Mouse (Mus musculus): ENCODE results near the gene Ctnna2. TPM values are rescaled to one million over a fixed set of nuclear protein-coding genes. Genes with fewer than 3 reads are reported as not detected.

Ctnna2 gene
- polyA plus RNA-seq, 1 experiment from 2014 or later = 1.8 TPM

GRCm38 (mm10) chr6:77582568-77582967 is 396.9 kb downstream of the Ctnna2 start:
- 37% methylated on average over 4 of the region's 4 CpGs for WGBS (ENCODE audit: insufficient replicate concordance)

GRCm38 (mm10) chr6:77580926-77581325 is 398.6 kb downstream of the Ctnna2 start:
- Histone ChIP-seq H3K4me1 (ENCODE audit: control insufficient read depth, insufficient read depth, low read length) (no peaks in the 10 kb centered on the region), H3K36me3 (ENCODE audit: control insufficient read depth, insufficient read depth, low read length) (no peaks in the 10 kb centered on the region), H3K9ac (ENCODE audit: low read depth, low read length) (no peak overlapping the region)

More at GRCm38 (mm10) chr6:77582568-77582967, 396.9 kb downstream of the Ctnna2 start:
- Histone ChIP-seq H3K9ac (ENCODE audit: low read depth, low read length) (no peak overlapping the region), H3K9me3 (replicated peaks; ENCODE audit: control insufficient read depth, low read length) (no peaks in the 10 kb centered on the region), H3K36me3 (ENCODE audit: control insufficient read depth, insufficient read depth, low read length) (no peaks in the 10 kb centered on the region), H3K4me2 (no peak overlapping the region), H3K27me3 (ENCODE audit: control insufficient read depth, insufficient read depth, low read length) (no peaks in the 10 kb centered on the region), H3K4me3 (ENCODE audit: low read depth, low read length) (no peak overlapping the region), H3K27ac (ENCODE audit: low read depth, low read length) (no peak overlapping the region), H3K4me1 (ENCODE audit: control insufficient read depth, insufficient read depth, low read length) (no peaks in the 10 kb centered on the region)
- no peak for ATAC-seq (replicated peaks; ENCODE audit: insufficient number of reproducible peaks, low FRiP score, low TSS enrichment)

GRCm38 (mm10) chr6:77578612-77579011 is 400.9 kb downstream of the Ctnna2 start:
- WGBS (ENCODE audit: insufficient replicate concordance) = 62% methylated on average over 1 of the region's 1 CpGs
- Histone ChIP-seq H3K27me3 (ENCODE audit: control insufficient read depth, insufficient read depth, low read length) (no peaks in the 10 kb centered on the region), H3K9me3 (replicated peaks; ENCODE audit: control insufficient read depth, low read length) (no peaks in the 10 kb centered on the region), H3K4me2 (no peak overlapping the region), H3K4me3 (ENCODE audit: low read depth, low read length) (no peak overlapping the region), H3K36me3 (ENCODE audit: control insufficient read depth, insufficient read depth, low read length) (no peaks in the 10 kb centered on the region), H3K4me1 (ENCODE audit: control insufficient read depth, insufficient read depth, low read length) (no peaks in the 10 kb centered on the region), H3K9ac (ENCODE audit: low read depth, low read length) (no peak overlapping the region), H3K27ac (ENCODE audit: low read depth, low read length) (no peak overlapping the region)
- no peak for ATAC-seq (replicated peaks; ENCODE audit: insufficient number of reproducible peaks, low FRiP score, low TSS enrichment)

More at GRCm38 (mm10) chr6:77580926-77581325, 398.6 kb downstream of the Ctnna2 start:
- no peak for ATAC-seq (replicated peaks; ENCODE audit: insufficient number of reproducible peaks, low FRiP score, low TSS enrichment)
- Histone ChIP-seq H3K4me3 (ENCODE audit: low read depth, low read length) (no peak overlapping the region), H3K27ac (ENCODE audit: low read depth, low read length) (no peak overlapping the region), H3K9me3 (replicated peaks; ENCODE audit: control insufficient read depth, low read length) (no peaks in the 10 kb centered on the region), H3K27me3 (ENCODE audit: control insufficient read depth, insufficient read depth, low read length) (no peaks in the 10 kb centered on the region), H3K4me2 (no peak overlapping the region)

- no peak for ATAC-seq (replicated peaks; ENCODE audit: insufficient number of reproducible peaks, low FRiP score, low TSS enrichment)
- 47% methylated on average over 3 of the region's 3 CpGs for WGBS (ENCODE audit: insufficient replicate concordance)
These were observed 401.9 kb downstream of the Ctnna2 start for GRCm38 (mm10) chr6:77577585-77577984.

GRCm38 (mm10) chr6:77572614-77573013 is 406.9 kb downstream of the Ctnna2 start:
- no peak for ATAC-seq (replicated peaks; ENCODE audit: insufficient number of reproducible peaks, low FRiP score, low TSS enrichment)
- no peaks in the 10 kb centered on the region for H3K27me3 ChIP-seq (ENCODE audit: control insufficient read depth, insufficient read depth, low read length)
- H3K4me2 ChIP-seq = no peak overlapping the region
- H3K27ac ChIP-seq (ENCODE audit: low read depth, low read length) = no peak overlapping the region
- H3K36me3 ChIP-seq (ENCODE audit: control insufficient read depth, insufficient read depth, low read length) = no peaks in the 10 kb centered on the region
- no peaks in the 10 kb centered on the region for H3K4me1 ChIP-seq (ENCODE audit: control insufficient read depth, insufficient read depth, low read length)
- 36% methylated on average over 3 of the region's 3 CpGs for WGBS (ENCODE audit: insufficient replicate concordance)
- no peaks in the 10 kb centered on the region for H3K9me3 ChIP-seq (replicated peaks; ENCODE audit: control insufficient read depth, low read length)
- no peak overlapping the region for H3K4me3 ChIP-seq (ENCODE audit: low read depth, low read length)
- no peak overlapping the region for H3K9ac ChIP-seq (ENCODE audit: low read depth, low read length)

More at GRCm38 (mm10) chr6:77577585-77577984, 401.9 kb downstream of the Ctnna2 start:
- H3K27me3 ChIP-seq (ENCODE audit: control insufficient read depth, insufficient read depth, low read length) = no peaks in the 10 kb centered on the region
- no peaks in the 10 kb centered on the region for H3K36me3 ChIP-seq (ENCODE audit: control insufficient read depth, insufficient read depth, low read length)
- no peak overlapping the region for H3K27ac ChIP-seq (ENCODE audit: low read depth, low read length)
- H3K9ac ChIP-seq (ENCODE audit: low read depth, low read length) = no peak overlapping the region
- H3K4me3 ChIP-seq (ENCODE audit: low read depth, low read length) = no peak overlapping the region
- no peaks in the 10 kb centered on the region for H3K9me3 ChIP-seq (replicated peaks; ENCODE audit: control insufficient read depth, low read length)
- H3K4me1 ChIP-seq (ENCODE audit: control insufficient read depth, insufficient read depth, low read length) = no peaks in the 10 kb centered on the region
- H3K4me2 ChIP-seq = no peak overlapping the region

- H3K9ac ChIP-seq (ENCODE audit: low read depth, low read length) = no peak overlapping the region
- H3K4me3 ChIP-seq (ENCODE audit: low read depth, low read length) = no peak overlapping the region
- ATAC-seq (replicated peaks; ENCODE audit: insufficient number of reproducible peaks, low FRiP score, low TSS enrichment) = no peak
- no peak overlapping the region for H3K27ac ChIP-seq (ENCODE audit: low read depth, low read length)
- H3K9me3 ChIP-seq (replicated peaks; ENCODE audit: control insufficient read depth, low read length) = no peaks in the 10 kb centered on the region
- H3K36me3 ChIP-seq (ENCODE audit: control insufficient read depth, insufficient read depth, low read length) = no peaks in the 10 kb centered on the region
- no peaks in the 10 kb centered on the region for H3K27me3 ChIP-seq (ENCODE audit: control insufficient read depth, insufficient read depth, low read length)
- 84% methylated on average over 3 of the region's 3 CpGs for WGBS (ENCODE audit: insufficient replicate concordance)
- no peaks in the 10 kb centered on the region for H3K4me1 ChIP-seq (ENCODE audit: control insufficient read depth, insufficient read depth, low read length)
- no peak overlapping the region for H3K4me2 ChIP-seq
These were observed 409.6 kb downstream of the Ctnna2 start for GRCm38 (mm10) chr6:77569851-77570250.

GRCm38 (mm10) chr6:77556181-77556580 is 423.3 kb downstream of the Ctnna2 start:
- no peak overlapping the region for H3K4me2 ChIP-seq
- H3K36me3 ChIP-seq (ENCODE audit: control insufficient read depth, insufficient read depth, low read length) = no peaks in the 10 kb centered on the region
- H3K9me3 ChIP-seq (replicated peaks; ENCODE audit: control insufficient read depth, low read length) = no peaks in the 10 kb centered on the region
- H3K9ac ChIP-seq (ENCODE audit: low read depth, low read length) = no peak overlapping the region
- H3K4me1 ChIP-seq (ENCODE audit: control insufficient read depth, insufficient read depth, low read length) = no peaks in the 10 kb centered on the region
- H3K27ac ChIP-seq (ENCODE audit: low read depth, low read length) = no peak overlapping the region
- 65% methylated on average over 1 of the region's 1 CpGs for WGBS (ENCODE audit: insufficient replicate concordance)
- no peak overlapping the region for H3K4me3 ChIP-seq (ENCODE audit: low read depth, low read length)
- no peaks in the 10 kb centered on the region for H3K27me3 ChIP-seq (ENCODE audit: control insufficient read depth, insufficient read depth, low read length)
- no peak for ATAC-seq (replicated peaks; ENCODE audit: insufficient number of reproducible peaks, low FRiP score, low TSS enrichment)

GRCm38 (mm10) chr6:77537055-77537807 is 442.3 kb downstream of the Ctnna2 start:
- Histone ChIP-seq H3K4me2 (no peak overlapping the region), H3K9ac (ENCODE audit: low read depth, low read length) (no peak overlapping the region), H3K9me3 (replicated peaks; ENCODE audit: control insufficient read depth, low read length) (no peaks in the 10 kb centered on the region), H3K36me3 (ENCODE audit: control insufficient read depth, insufficient read depth, low read length) (no peaks in the 10 kb centered on the region), H3K27ac (ENCODE audit: low read depth, low read length) (no peak overlapping the region), H3K4me3 (ENCODE audit: low read depth, low read length) (no peak overlapping the region), H3K27me3 (ENCODE audit: control insufficient read depth, insufficient read depth, low read length) (no peaks in the 10 kb centered on the region), H3K4me1 (ENCODE audit: control insufficient read depth, insufficient read depth, low read length) (no peaks in the 10 kb centered on the region)
- 61% methylated on average over 15 of the region's 15 CpGs for WGBS (ENCODE audit: insufficient replicate concordance)
- no peak for ATAC-seq (replicated peaks; ENCODE audit: insufficient number of reproducible peaks, low FRiP score, low TSS enrichment)

GRCm38 (mm10) chr6:77527636-77528035 is 451.9 kb downstream of the Ctnna2 start:
- Histone ChIP-seq H3K9me3 (replicated peaks; ENCODE audit: control insufficient read depth, low read length) (no peaks in the 10 kb centered on the region), H3K36me3 (ENCODE audit: control insufficient read depth, insufficient read depth, low read length) (no peaks in the 10 kb centered on the region), H3K4me1 (ENCODE audit: control insufficient read depth, insufficient read depth, low read length) (no peaks in the 10 kb centered on the region), H3K9ac (ENCODE audit: low read depth, low read length) (no peak overlapping the region), H3K27me3 (ENCODE audit: control insufficient read depth, insufficient read depth, low read length) (no peaks in the 10 kb centered on the region), H3K4me3 (ENCODE audit: low read depth, low read length) (no peak overlapping the region), H3K27ac (ENCODE audit: low read depth, low read length) (no peak overlapping the region), H3K4me2 (no peak overlapping the region)
- WGBS (ENCODE audit: insufficient replicate concordance) = 50% methylated on average over 2 of the region's 2 CpGs
- ATAC-seq (replicated peaks; ENCODE audit: insufficient number of reproducible peaks, low FRiP score, low TSS enrichment) = no peak

All from heart, embryonic 11.5 days (tissue).